In genomic region chr1:138010910-138011477, GRCm38 (mm10) we compare ENCODE assay signal across 17 mouse cellular contexts.
DNase-seq lines count a peak whose midpoint lies in the region; TF ChIP-seq lines count a peak whose summit lies in the region.
"Had no signal": no experiment of that assay in that cellular context is flagged by ENCODE, and none has a peak within 500 bp of the region (broad histone marks: within the 10 kb centered on the region; RNA-seq: fewer than 3 reads in every experiment).

No protein-coding gene starts in this region.

- no peak overlapping the region for H3K4me3 ChIP-seq in gastrocnemius, adult 2 months
- H3K4me3 ChIP-seq in limb, embryonic 10.5 days, result no peak overlapping the region
- H3K4me3 ChIP-seq: forebrain, embryonic 13.5 days; heart, embryonic 15.5 days; hindbrain, embryonic 13.5 days; intestine, embryonic 15.5 days; lung, embryonic 15.5 days; megakaryocyte, embryonic 14.5 days; neural tube, embryonic 12.5 days had no signal

- H3K4me1 ChIP-seq in limb, embryonic 10.5 days, result peaks cover 6% of the 10 kb centered on the region
- H3K4me1 ChIP-seq: forebrain, embryonic 13.5 days; hindbrain, embryonic 13.5 days; intestine, embryonic 15.5 days; lung, embryonic 15.5 days; neural tube, embryonic 12.5 days had no signal

- intact Hi-C loops in gastrocnemius, postnatal 14 days (cut with DNase I; ENCODE audit: low total_unique reads), result no loop called here
- intact Hi-C loops in gastrocnemius, adult 2 months (cut with DNase I), result no loop called here

- no peak for TF ChIP-seq CTCF in gastrocnemius, adult 2 months (IDR thresholded peaks at IDR 0.05)

- H3K36me3 ChIP-seq in limb, embryonic 10.5 days, result no peaks in the 10 kb centered on the region
- H3K36me3 ChIP-seq: heart, embryonic 15.5 days; hindbrain, embryonic 13.5 days; intestine, embryonic 15.5 days; lung, embryonic 15.5 days; neural tube, embryonic 12.5 days had no signal

- peak; percentile 15 for DNase-seq in gastrocnemius, postnatal 14 days
- no peak for DNase-seq in gastrocnemius, adult 2 months
- peak; percentile 54 for DNase-seq in Muller cell, postnatal 12 days (ENCODE audit: inconsistent ontology term)
- DNase-seq in cerebellum, postnatal 25 days, result peak; percentile 13 to 39
- no peak for DNase-seq in limb, embryonic 10.5 days (ENCODE audit: low spot score)
- no peak for DNase-seq in ovary, postnatal 14 days (ENCODE audit: low spot score)
- DNase-seq in frontal cortex, adult 2 months (ENCODE audit: extremely low spot score in 1 of 2, low spot score in 1 of 2), result no peak
- DNase-seq: adrenal gland, postnatal 14 days; kidney, postnatal 14 days; thymus, postnatal 14 days had no signal

- no peaks in the 10 kb centered on the region for H3K9me3 ChIP-seq in limb, embryonic 10.5 days (replicated peaks)
- H3K9me3 ChIP-seq: forebrain, embryonic 13.5 days; heart, embryonic 15.5 days; hindbrain, embryonic 13.5 days; intestine, embryonic 15.5 days; lung, embryonic 15.5 days; megakaryocyte, embryonic 14.5 days; neural tube, embryonic 12.5 days had no signal

- no peak overlapping the region for H3K27ac ChIP-seq in gastrocnemius, adult 2 months
- 0 out of 2 replicates have a peak overlapping the region, but pooled peaks have one; percentile 12 for H3K27ac ChIP-seq in limb, embryonic 10.5 days
- H3K27ac ChIP-seq: forebrain, embryonic 13.5 days; heart, embryonic 15.5 days; hindbrain, embryonic 13.5 days; intestine, embryonic 15.5 days; lung, embryonic 15.5 days; neural tube, embryonic 12.5 days had no signal

- 52% methylated on average over 7 of the region's 7 CpGs for WGBS in limb, embryonic 10.5 days

- no peaks in the 10 kb centered on the region for H3K27me3 ChIP-seq in limb, embryonic 10.5 days (ENCODE audit: low read depth, poor library complexity, severe bottlenecking)
- H3K27me3 ChIP-seq: forebrain, embryonic 13.5 days; heart, embryonic 15.5 days; hindbrain, embryonic 13.5 days; intestine, embryonic 15.5 days; lung, embryonic 15.5 days; megakaryocyte, embryonic 14.5 days; neural tube, embryonic 12.5 days had no signal

Comparison
In these comparisons a context has a peak if more than half of its experiments do, and no peak if none do; other contexts are left out.
1. DNase-seq: peak in gastrocnemius, postnatal 14 days (single experiment), Muller cell, postnatal 12 days (single experiment) and cerebellum, postnatal 25 days (2 of 2); none in gastrocnemius, adult 2 months (single experiment), limb, embryonic 10.5 days (single experiment), ovary, postnatal 14 days (single experiment) and frontal cortex, adult 2 months (0 of 2).